Mouse (Mus musculus): ENCODE data around the gene Tbc1d14. TPM values are rescaled to one million over a fixed set of nuclear protein-coding genes. Genes with fewer than 3 reads are reported as not detected.

The Tbc1d14 gene
- total RNA-seq, 2 experiments from 2014 or later = 50.3 to 65.3 TPM

DNA sequence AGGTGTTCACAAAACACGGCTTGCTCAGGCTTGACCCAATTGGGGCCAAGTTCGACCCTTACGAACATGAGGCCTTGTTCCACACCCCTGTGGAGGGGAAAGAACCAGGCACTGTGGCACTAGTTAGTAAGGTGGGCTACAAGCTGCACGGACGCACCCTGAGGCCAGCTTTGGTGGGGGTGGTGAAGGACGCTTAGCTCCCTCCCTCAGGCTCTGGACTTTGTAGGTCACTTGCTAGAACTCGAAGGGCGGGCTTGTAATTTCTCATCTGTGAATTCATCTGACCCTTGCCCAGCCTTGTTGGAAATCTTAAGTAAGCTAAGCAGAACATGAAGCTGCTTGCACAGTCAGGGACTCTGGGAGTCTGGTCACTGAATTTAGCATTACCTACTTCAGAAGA, 121.9 kb downstream of the Tbc1d14 start:
- DNase-seq (ENCODE audit: low spot score in 2 of 2) = no peak

DNA sequence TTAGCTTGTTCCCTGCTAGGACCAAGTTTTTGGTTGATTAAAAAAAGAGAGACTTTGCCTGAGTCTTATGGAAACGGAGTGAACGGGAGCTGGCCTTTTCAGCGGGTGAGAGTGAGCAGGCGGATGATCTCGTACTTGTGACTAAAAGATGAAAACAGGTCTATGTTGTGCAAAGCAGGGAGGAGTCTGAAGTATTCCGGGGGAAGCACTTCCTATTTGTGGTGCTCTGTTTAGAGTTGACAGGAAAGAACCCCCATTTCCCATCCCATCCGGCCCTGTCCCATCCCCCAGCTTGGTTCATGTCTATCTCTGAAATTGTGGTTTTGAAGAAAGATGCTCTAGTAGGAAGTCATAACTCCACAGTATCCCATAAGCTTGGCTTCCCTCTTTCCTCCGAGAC, 127.2 kb downstream of the Tbc1d14 start:
- no peak for DNase-seq (ENCODE audit: low spot score in 2 of 2)

DNA sequence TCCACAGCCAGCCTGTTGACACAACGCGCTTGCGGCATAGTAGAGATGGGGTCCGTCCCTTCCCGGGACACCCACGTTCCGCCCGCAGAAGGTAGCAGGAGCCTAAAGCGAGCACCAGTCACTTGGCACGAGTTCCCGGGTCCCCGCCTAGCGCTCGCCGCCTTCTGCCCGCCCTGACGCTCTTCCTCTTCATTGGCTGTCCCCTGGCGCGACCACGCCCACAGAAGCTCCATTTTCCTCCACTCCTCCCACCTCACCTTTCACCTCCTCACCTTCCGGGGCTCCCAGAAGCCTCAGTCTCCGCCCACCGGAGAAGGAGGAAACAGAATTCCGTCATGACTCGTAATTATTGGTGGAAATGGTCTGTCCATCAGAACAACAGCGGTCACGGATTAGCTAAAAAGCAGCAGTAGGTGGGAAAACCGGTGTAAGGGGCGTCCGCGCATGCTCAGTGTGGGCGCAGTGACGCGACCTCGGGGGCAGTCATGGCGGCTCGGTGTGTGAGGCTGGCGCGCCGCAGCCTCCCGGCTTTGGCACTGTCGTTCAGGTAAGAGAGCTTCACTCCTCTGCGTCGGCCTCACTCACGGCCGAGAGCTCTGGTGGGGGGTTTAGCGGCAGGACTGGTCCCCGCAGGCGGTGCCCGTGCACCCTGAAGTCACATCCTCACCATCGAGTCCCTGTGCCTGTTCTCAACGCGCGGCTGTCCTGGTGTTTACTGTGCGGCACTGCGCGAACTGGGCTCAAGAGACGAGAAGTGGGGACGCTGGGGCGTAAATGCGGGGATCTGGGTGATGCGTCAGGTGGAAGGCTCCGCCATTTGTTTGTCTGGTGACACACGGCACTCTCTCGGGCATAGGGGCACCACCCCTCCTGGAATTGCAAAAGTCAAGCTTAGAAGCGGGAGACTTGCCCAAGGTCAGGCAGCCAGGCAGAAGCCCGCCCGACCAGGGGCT, 128.1 kb downstream of the Tbc1d14 start, which contains the start of gene Grpel1:
Grpel1 (plus strand) TSS at position 290 of the 953 bp plus-strand sequence.
- peak; percentile 93 to 94 for DNase-seq (ENCODE audit: low spot score in 2 of 2)

DNA sequence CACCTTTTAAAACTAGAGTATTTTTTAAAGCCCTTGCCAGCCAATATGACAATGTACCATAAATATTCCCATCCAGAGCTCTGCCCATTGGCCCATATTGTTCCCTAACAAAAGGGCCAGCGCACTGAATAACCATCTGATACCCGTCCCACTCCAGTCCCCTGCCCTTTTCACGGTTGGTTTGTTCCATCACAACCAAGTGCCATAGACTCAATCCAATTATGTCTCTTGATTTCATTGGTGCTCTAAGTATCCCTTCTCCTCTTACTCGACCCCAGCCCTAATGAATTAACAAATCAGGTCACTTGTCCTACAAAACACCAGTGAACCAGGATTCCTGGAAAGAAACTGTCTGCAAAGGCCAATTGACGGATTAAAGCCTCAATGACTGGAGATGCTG, 129.7 kb downstream of the Tbc1d14 start:
- DNase-seq (ENCODE audit: low spot score in 2 of 2) = no peak

DNA sequence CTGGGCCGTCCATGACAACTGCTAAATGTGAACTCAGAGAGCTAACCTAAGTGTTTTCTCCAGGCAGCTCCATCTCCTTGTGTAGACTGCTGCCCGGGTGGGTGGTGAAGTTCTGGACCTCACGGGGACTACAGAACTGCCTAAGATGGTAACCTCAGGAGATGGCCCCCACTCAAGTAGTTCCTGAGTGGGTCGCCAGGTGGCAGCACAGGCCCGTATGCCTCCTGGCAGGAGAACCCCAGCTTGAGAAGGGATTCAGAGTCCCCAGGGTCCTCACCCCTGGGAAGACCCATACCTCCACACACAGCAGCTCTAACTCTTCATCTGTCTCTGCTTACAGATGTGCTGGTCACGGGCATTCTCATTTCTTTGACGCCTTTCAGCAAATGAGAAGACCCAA, 130.3 kb downstream of the Tbc1d14 start:
- DNase-seq (ENCODE audit: low spot score in 2 of 2) = peak; percentile 46 to 63

DNA sequence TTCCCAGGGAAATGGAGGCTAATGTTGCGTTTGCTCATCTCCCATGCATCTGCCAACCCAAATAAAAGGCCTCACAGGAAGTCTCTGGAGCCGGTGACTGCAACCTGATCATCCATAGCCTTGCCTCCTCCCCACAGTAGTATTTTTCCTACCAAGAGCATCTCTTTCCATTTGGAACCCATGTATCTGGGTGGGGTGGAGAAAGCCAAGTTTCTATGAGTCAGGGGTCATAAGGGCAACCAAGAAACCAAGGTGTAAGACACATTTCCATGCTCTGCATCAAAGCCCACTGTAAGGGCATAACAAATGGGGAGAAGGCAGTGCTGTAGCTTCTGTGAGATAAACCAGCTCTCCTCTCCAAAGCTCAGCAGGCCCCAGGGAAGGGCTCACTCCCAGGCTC, 131.8 kb downstream of the Tbc1d14 start:
- DNase-seq (ENCODE audit: low spot score in 2 of 2) = no peak

DNA sequence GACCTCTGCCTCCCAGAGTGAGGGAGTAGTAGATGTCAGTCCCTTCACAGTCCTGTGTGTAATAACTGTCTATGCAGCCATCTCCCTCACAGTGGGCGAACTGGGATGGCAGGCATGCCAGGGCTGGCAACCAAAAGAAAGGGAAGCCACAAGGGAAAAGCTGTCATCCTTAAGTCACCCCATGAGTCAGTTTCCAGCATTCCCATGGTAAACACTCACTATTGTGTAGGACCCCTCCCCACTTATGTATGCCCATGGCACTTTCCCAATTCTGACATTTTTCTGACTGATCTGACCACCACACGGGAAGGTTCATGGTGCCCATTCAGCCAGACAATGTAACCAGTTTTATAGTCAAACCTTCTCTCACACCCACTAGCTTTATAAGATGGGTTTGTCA, 132.4 kb downstream of the Tbc1d14 start:
- no peak for DNase-seq (ENCODE audit: low spot score in 2 of 2)

DNA sequence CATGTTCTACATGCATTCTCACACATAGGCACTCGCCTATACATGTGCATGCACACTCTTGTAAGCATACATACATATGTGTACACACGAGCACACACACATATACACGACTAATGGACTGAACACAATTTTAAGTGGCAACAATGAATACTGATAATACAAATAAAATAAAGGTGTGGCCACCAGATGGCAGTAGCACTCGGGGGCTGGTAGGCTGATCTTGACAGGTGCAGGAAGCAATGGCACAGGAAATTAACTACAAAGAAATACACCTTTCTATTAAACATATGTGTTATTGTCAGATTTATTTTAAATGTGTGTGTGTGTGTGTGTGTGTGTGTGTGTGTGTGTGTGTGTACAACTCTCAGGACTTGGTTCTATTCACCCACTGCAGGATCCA, 134.2 kb downstream of the Tbc1d14 start:
- DNase-seq (ENCODE audit: low spot score in 2 of 2) = no peak

DNA sequence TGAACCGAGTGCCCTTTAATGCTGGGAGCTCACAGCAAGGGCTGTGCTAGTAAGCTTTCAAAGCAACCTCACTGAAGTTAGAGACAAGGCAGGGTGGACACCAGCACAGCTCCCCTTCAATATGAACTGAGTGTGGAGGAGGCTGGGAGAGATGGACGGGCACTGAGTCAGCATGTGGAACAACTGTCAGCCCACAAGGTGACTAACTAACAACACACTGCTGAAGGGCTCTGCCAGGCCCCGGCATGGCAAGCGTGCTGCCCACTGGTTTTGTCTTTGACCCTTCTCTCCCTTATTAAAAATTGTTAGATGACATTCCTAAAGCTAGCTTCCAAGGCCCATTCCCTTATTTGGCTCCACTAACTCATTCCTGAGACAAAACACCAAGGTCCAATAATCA, 135.4 kb downstream of the Tbc1d14 start:
- DNase-seq (ENCODE audit: low spot score in 2 of 2) = no peak

DNA sequence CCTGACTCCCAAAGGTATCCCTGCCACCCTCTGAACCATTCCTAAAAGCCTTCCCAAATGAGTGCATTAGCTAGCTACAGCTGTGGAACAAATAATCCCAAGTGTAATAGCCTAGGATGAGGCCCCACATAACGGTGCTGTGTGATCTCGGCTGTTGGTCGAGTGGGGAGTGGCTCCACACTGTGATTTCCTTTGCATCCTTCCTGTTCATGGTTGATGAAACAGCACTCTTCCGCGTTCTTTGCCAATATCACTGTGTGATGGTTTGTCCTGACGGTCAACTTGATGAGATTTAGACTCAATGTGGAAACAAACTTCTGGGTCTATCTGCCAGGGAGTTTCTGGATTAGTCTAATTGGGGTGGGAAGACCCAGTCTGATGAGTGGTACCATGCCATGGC, 140.3 kb downstream of the Tbc1d14 start:
- DNase-seq (ENCODE audit: low spot score in 2 of 2) = no peak

DNA sequence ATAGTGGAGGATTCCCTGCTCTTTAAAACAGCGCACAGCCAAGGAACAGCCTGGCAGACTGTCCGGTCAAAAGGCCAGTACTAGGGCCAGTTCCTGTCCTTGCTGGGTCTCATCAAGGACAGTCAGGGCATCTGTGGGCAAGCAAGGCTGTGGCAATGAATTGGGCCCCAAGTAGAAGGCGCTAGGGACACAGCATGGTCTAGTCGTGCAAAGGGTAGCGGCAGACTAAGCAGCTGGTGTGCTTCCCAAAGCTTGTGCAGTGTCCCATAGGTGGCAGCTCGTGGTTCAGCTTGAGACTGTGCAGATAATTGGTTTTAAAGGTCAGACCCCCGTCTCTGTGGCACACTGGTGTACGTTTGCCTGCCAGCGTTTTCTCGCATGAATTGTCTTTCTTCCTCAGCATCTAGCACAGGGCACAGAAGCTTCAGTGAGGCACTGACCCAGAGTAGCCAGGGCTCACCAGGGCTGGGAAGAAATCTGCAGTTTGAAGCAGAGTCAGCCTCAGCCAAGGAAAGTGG, 141.1 kb downstream of the Tbc1d14 start:
- DNase-seq (ENCODE audit: low spot score in 2 of 2) = no peak

DNA sequence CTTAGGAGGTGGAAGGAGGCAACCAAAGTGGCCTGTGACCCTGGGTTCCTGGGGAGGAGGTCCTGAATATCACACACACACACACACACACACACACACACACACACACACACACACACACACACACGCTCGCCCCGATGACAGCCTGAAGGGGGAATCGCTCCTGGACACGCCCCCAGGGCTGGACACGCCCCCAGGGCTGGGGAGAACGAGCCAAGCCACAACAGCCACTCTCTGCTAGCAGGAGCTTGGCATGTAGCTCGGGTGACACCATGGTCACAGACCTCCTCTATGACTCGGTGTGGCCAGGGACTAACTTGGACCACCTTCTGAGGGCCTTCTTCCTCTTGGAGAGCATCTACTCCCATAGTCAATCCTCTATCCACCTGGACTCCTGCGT, 142.0 kb downstream of the Tbc1d14 start:
- DNase-seq (ENCODE audit: low spot score in 2 of 2) = no peak

DNA sequence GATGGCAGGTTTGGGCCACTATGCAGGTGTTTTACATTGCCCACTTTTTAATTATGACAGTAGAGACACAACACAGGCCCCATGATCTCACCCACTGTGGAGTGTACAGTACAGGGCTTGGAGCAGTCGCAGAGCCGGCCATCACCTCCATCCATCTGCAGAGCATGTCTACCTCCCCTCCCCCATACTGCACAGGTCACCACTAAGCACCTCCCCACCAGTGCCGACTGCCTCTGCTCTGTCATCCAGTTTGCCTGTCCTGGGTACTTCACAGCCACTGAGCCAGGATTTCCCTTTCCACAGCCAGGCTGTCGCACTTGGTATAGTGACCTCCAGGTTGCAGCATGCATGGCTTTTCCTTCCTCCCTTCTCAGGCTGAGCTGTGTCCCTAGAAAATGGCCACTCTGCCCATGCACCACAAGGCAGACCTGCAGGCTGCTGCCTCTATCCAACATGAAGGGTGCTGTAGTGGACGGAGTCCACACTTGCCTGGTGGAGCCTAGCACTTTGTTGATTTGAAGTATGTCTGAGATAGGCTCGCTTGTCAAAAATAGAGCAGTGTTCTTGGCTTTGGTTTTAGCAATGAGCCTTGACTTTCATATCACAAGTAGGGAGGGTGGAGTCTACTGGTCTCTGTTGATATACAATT, 143.2 kb downstream of the Tbc1d14 start:
- no peak for DNase-seq (ENCODE audit: low spot score in 2 of 2)

DNA sequence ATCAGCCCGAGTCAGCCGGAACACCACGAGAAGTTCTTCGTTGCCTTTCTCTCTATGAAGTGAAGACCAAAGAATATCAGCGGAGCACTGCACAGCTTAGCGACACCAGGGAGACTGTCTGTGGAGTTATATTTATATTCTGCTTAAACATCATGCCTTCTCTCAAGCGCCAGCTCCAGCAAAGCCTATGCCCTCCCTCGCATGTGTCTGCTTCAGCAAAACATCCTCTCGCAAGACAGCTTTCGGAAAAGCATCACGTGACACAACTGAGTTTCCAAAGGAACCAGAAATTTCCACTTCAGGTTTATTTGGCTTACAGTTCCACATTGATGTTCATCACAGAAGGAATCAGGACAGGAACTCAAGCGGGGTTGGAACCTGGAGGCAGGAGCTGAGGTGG, 145.2 kb downstream of the Tbc1d14 start:
- no peak for DNase-seq (ENCODE audit: low spot score in 2 of 2)

DNA sequence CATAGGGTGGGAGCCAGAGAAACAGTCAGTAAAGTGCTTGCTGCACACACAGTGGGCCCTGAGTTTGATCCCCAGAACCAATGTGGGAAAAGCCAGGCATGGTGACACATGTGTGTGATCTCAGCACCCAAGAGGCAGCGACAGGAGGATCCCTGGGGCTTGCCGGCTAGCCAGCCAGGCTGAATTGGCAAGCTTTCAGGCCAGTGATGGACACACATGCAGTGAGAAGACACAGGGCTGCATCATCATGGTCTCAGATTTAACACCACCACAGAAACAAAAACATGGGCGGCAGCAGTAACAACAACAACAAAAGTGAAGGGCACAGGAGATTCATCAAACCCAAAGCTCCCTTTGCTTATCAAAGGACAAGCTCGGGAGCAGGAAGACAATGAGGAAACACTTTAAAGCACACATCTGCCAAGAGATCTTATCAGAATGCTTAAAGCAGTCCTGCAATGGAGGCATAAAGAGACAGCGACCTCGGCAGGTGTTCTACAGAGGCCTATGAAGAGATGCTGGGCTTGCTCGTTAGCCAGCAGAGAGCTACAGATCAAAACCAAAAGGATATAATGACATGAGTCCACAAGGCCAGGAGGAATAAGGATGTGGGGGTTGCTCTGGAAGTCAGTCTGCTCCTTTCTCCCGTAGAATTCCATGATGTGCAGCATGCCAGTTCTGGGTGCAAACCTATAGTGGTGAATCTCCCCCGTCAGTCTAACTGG, 146.7 kb downstream of the Tbc1d14 start:
- no peak for DNase-seq (ENCODE audit: low spot score in 2 of 2)

DNA sequence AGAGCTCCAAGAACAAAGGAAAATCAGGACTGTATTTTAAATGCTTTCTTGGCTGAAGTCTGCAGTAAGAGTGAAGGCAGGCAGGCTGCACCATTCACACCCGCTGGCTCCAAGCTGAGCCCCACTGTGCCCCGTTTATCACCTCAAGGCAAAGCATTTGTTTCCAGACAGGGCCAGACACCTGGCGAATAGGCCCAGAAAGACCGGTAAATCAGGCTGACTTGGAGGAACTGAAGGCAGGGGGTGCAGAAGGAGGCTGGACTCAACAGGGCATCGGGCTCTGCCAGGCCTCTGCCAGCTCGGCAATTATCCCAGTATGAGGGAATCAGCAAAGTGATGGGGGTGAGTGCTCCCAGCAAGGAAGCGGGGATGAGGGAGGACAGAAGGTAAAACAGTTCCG, 148.0 kb downstream of the Tbc1d14 start:
- DNase-seq (ENCODE audit: low spot score in 2 of 2) = no peak

DNA sequence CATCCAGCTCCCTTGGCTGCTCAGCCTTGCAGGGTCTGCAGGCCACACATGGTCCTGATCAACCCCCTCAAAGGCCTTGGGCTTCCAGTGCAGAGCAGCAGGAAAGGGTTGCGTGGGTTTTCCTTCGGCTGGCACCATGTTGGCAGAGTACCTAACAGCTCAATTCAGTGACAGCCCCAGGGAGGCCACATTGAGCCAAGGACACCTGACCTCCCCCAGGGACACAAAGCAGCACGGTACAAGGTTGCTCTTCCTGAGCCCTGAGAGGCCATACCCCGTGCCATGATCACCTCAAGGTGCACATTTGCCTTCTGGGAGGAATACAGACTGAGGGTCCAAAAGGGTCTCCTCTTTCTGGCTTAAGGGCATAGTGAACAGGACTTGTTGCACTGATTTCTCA, 148.5 kb downstream of the Tbc1d14 start:
- no peak for DNase-seq (ENCODE audit: low spot score in 2 of 2)

DNA sequence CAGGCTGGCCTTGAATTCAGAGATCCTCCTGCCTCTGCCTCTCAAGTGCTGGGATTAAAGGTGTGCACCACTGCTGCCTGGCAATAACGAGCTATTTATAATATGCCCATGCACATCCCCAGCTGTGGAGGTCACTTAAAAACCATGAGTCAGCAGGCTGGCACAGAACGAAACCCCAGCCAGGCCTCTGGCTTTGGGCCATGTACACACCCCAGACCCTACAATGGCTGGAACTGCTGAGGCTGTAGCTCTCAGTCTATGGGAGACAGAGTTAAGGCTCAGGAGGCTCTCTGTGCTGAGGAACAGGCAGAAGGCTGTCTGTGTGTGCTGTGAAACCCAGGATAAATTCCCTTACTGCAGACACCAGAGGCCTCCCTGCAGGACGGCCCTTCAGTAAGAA, 152.3 kb downstream of the Tbc1d14 start:
- no peak for DNase-seq (ENCODE audit: low spot score in 2 of 2)
